Comparison of ENCODE assay signal across 18 mouse cellular contexts in genomic region chr5:29641124-29641884, GRCm38 (mm10).
"Had no signal": no experiment of that assay in that cellular context is flagged by ENCODE, and none has a peak within 500 bp of the region (broad histone marks: within the 10 kb centered on the region; RNA-seq: fewer than 3 reads in every experiment).

No protein-coding gene starts in this region.

- DNase-seq: kidney, adult 9 months; kidney, postnatal 14 days; kidney, postnatal 4 days; left cerebral cortex, postnatal 4 days; liver, postnatal 0 days; lung, embryonic 14.5 days; midbrain, embryonic 14.5 days; thymus, adult 18-20 months; thymus, postnatal 14 days; thymus, postnatal 4 days had no signal

- H3K27me3 ChIP-seq: limb, embryonic 12.5 days; limb, embryonic 15.5 days; megakaryocyte, embryonic 14.5 days had no signal

- H3K27ac ChIP-seq: limb, embryonic 12.5 days; limb, embryonic 15.5 days; liver, embryonic 14.5 days; macrophage had no signal

- H3K9me3 ChIP-seq: limb, embryonic 12.5 days; limb, embryonic 15.5 days; megakaryocyte, embryonic 14.5 days had no signal

- H3K4me2 ChIP-seq: limb, embryonic 12.5 days; limb, embryonic 15.5 days; liver, embryonic 11.5 days; lung, embryonic 14.5 days; midbrain, embryonic 11.5 days had no signal

- H3K4me1 ChIP-seq: limb, embryonic 12.5 days; limb, embryonic 15.5 days had no signal

- H3K9ac ChIP-seq: limb, embryonic 12.5 days; limb, embryonic 15.5 days; liver, embryonic 14.5 days; liver, postnatal 0 days; lung, embryonic 14.5 days had no signal

- H3K4me3 ChIP-seq: limb, embryonic 12.5 days; limb, embryonic 15.5 days; megakaryocyte, embryonic 14.5 days had no signal

- ATAC-seq: liver, postnatal 0 days; lung, postnatal 0 days had no signal
